Mouse (Mus musculus) WW6 (cell line): ENCODE measurements around the gene Casc4.
"Not testable (repeated sequence)": the region's sequence is repeated elsewhere in the genome, so short reads cannot be mapped to it uniquely, and the experiment has no call there.

Source experiments
- DNase-seq: peaks from one replicate; pipeline ENCODE4 v3.0.0-alpha.2; 2013; ENCODE audit warnings: low read depth, low spot score

Gene Casc4

DNA sequence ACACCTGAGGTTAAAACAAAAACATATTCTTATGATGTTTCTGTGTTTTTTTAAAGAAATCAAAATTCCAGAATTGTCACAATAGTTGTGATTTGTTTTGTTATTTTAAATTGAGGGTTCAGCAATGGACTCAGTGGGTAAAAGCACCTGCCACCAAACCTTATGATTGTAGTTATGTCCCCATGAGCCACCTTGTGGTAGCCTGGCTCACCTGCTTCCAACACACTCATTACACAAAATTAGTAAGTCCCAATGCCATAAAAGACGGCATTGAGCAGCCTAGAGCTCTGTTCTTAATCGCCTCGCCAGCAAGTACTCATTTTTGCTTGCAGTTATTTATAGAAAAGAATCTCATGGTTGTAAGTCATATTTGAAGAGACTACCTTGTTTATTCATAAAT lies 43.2 kb downstream of the Casc4 start:
- DNase-seq = no peak

DNA sequence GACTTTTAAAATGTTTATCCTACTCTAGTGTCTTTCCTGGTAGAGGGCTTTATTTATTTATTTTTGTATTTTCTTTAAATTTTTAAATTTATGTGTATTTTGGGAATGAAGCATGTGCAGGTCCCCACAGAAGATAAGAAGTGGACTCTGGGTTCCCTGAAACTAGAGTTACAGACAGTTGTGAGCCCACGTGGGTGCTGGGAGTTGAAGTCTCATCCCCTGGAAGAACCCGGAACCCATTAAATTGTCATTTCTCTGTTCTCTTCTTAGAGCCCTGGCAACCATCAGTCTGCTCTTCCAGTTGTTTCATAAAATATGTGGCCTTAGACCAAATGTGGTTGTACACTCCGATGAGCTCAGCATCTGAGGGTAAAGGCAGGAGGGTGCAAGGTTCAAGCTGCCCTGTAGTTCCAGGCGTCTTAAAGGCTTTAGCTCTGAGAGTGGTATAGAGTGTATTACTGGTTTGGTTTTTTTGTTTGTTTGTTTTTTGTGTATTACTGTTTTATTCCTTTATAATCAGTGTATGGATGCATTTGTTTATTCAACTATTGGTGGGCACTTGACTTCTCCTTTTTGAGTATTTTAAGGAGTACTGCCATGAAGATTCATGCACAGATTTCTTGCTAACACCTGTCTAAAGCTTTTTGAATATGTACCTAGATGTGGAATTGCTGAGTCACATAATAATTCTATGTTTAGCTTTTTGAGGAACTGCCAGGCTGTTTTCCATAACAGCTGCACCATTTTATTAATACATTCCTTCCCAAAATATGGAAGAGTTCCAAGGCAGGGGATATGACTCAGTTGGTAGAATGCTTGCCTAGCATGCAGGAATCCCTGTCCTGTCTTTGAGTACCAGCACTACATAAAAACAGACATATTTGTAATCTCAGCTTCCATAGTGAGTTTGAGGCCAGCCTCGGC lies 49.5 kb downstream of the Casc4 start:
- DNase-seq = no peak

DNA sequence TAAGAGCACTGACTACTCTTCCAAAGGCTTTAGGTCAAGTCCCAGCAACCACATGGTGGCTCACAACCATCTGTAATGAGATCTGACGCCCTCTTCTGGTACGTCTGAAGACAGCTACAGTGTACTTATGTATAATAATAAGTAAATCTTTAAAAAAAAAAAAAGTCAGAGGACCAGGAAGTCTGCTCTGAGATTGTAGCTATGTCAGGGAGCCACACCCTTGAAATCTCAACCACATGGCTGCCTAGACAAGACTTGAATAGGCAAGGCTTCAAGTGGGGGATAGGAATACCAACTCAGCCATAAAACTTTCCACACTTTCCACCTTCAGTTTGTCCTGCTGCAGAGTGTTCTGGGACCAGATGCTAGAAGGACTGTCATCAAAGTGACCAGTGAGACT lies 70.9 kb downstream of the Casc4 start:
- not testable (repeated sequence) for DNase-seq

DNA sequence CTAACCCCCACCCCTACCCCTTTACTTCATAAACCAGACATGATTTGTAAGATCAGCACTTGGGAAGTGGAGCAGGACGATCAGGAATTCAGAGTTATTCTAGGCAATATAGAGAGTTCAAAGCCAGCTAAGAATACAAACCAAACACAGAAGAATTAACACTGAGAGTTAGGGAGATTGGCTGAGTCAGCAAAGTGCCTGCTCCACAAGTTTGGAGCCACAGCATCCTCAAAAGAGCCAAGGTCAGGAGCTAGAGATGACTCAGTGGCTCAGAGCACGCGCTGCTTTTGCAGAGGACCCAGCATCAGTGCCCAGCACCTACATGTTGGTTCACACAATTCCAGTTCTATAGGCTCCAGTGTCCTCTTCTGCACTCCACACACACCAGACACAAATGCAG lies 76.6 kb downstream of the Casc4 start:
- no peak for DNase-seq

DNA sequence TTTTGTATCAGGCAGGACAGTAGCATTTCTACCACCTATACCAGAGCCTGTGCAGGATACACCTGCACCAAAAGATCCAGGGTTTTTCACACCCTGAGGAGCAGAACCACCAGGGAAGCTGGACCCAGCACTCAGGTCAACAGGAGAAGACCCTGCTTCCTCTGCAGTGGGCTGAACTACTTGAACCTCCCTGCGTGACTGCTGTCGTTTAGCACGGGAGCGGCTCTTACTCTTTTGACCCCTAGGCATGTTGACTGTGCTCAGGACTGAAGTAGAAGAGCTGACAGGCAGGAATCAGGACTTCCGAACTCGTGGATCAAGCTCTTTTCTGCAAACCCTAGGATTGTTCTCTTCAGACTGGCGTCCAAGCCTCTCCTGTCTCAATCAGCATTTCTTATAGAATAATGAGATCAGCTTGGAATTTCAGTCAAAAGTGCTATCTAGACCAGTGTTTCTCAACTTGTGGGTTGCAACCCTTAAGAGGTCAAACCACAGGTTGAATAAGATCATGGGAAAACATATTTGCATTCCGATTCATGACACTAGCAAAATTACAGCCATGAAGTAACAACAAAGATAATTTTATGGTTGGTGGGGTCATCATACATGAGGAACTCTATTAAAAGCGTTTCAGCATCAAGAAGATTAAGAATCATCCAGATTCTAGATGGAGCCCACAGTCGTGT lies 88.3 kb downstream of the Casc4 start:
- no peak for DNase-seq

DNA sequence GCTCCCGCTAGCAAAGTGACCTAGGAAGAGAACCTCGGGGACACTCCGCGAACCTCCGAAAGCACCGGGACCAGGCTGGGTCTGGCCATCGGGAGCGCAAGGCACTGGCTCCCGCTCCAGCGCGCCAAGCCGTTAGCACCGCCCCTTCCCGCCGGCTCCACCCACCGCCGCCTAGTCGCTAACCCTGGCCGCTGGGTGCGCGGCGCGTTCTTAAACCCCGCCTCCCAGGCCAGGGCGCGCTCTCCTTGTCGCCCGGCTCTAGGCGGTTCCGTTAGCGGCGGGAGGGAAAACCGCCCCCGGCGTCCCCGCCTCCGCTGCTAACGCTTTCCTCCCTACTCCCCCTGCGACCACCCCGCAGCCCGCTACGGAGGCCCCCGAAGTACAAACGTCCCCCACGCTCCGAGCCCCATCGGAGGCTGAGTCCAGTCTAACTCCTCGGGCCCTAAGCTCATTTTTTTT lies 89.0 kb downstream of the Casc4 start, which contains the start of the genes Ctdspl2 and Mageb3:
Gene Ctdspl2, plus strand, starts transcription at position 237 of the 459 bp plus-strand sequence.
Gene Mageb3, minus strand, starts transcription at position 328 of the 459 bp plus-strand sequence.
- peak; percentile 90 for DNase-seq

DNA sequence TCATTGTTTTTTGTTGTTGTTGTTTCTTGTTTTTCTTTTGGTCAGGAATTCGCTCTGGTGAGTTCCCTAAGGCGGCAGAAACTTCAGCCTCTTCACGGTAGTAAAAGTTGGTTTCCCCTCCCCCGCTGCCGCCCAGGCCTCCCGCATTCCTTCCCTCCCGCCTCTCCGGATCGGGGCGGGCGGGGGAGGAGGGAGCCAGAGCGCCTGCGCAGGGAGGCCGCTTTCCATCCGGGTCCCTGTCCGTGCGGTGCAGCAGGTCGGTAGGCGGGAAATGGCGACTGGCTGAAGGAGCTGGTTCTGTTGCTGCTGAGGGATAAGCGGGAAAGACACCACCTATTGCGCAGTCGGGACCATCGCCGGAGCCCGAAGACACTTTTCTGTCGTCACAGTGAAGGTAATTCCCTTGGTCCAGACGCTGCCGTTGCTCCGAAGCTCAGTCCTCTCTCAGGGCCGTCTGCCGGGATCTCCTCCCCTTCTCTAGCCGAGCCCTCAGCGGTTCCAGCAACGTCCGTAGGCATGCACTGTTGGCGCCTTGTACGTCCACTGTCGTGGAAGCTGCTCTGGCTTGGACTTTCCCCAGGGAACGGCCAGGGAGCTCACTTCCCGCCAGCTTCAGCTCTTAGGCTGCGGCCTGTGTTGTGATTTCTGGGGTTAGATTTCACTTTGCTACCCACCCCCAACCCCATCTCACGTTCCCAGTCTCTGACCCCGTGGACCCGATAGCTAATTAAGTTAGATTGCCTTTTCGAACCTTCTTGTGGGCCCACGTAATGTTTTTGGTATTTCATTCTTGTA lies 89.7 kb downstream of the Casc4 start:
- DNase-seq = peak; percentile 81

DNA sequence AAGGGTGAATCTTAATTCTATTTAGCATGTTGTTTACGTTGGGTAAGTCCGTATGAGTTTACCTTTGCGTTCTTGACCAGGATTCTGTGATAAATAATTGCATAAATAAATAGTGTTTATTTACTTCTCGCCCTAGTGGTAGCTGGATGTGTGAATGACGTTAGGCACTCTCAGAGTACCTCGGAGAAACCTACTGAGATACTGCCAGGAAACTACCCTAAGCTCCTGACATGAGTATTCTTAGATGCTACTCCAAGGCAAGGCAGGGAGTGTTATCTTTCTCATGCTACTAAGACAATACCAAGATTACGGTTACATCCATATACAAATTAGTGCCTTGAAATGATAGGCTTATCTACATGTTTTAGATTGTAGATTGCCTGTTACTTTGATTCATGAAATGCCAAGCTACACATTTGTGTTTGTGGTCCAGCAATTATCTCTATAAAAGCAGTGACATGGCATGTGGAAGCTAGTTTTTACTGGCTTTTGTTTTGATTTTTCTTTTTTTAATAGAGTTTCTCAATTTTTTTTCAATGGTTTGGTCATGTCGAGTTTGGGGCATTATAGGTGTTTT lies 90.5 kb downstream of the Casc4 start:
- no peak for DNase-seq
